Mouse (Mus musculus): Measurements from ENCODE around the gene Ppip5k2.
A peak's percentile ranks its signal among the peaks of the same experiment; 100 is the strongest.
"Not testable (repeated sequence)": the region's sequence is repeated elsewhere in the genome, so short reads cannot be mapped to it uniquely, and the experiment has no call there.

The Ppip5k2 gene

GRCm38 (mm10) chr1:97769904-97770753, at the start of gene Ppip5k2, which contains the start of gene Gin1:
Gene Ppip5k2, minus strand, starts transcription at chr1:97770411.
Gene Gin1, plus strand, starts transcription at chr1:97770172.
- DNase-seq (ENCODE audit: low read depth, low spot score): peak; percentile 91

- DNase-seq (ENCODE audit: low read depth, low spot score): peak; percentile 34
These were observed 39.2 kb upstream of the Ppip5k2 start for GRCm38 (mm10) chr1:97809255-97809912.

- DNase-seq (ENCODE audit: low read depth, low spot score): no peak
These were observed 34.3 kb upstream of the Ppip5k2 start for GRCm38 (mm10) chr1:97804520-97804919.

- no peak for DNase-seq (ENCODE audit: low read depth, low spot score)
These were observed 32.1 kb upstream of the Ppip5k2 start for GRCm38 (mm10) chr1:97802207-97802902.

GRCm38 (mm10) chr1:97795936-97796335, 25.7 kb upstream of the Ppip5k2 start:
- DNase-seq (ENCODE audit: low read depth, low spot score): no peak

GRCm38 (mm10) chr1:97794110-97794509, 23.9 kb upstream of the Ppip5k2 start:
- DNase-seq (ENCODE audit: low read depth, low spot score): no peak

GRCm38 (mm10) chr1:97788490-97788889, 18.3 kb upstream of the Ppip5k2 start:
- no peak for DNase-seq (ENCODE audit: low read depth, low spot score)

GRCm38 (mm10) chr1:97787674-97788073, 17.5 kb upstream of the Ppip5k2 start:
- no peak for DNase-seq (ENCODE audit: low read depth, low spot score)

GRCm38 (mm10) chr1:97785685-97786393, 15.6 kb upstream of the Ppip5k2 start:
- no peak for DNase-seq (ENCODE audit: low read depth, low spot score)

- no peak for DNase-seq (ENCODE audit: low read depth, low spot score)
These were observed 14.7 kb upstream of the Ppip5k2 start for GRCm38 (mm10) chr1:97784928-97785327.

GRCm38 (mm10) chr1:97781674-97782073, 11.5 kb upstream of the Ppip5k2 start:
- no peak for DNase-seq (ENCODE audit: low read depth, low spot score)

- DNase-seq (ENCODE audit: low read depth, low spot score): no peak
These were observed 3.8 kb upstream of the Ppip5k2 start for GRCm38 (mm10) chr1:97773973-97774372.

GRCm38 (mm10) chr1:97773362-97773761, 3.2 kb upstream of the Ppip5k2 start:
- DNase-seq (ENCODE audit: low read depth, low spot score): no peak

GRCm38 (mm10) chr1:97771727-97772126, 1.5 kb upstream of the Ppip5k2 start:
- no peak for DNase-seq (ENCODE audit: low read depth, low spot score)

- no peak for DNase-seq (ENCODE audit: low read depth, low spot score)
These were observed 907 bp upstream of the Ppip5k2 start for GRCm38 (mm10) chr1:97771118-97771517.

GRCm38 (mm10) chr1:97769294-97769903, 812 bp downstream of the Ppip5k2 start:
- peak; percentile 4 for DNase-seq (ENCODE audit: low read depth, low spot score)

GRCm38 (mm10) chr1:97768906-97769293, 1.3 kb downstream of the Ppip5k2 start:
- no peak for DNase-seq (ENCODE audit: low read depth, low spot score)

- no peak for DNase-seq (ENCODE audit: low read depth, low spot score)
These were observed 2.1 kb downstream of the Ppip5k2 start for GRCm38 (mm10) chr1:97768089-97768488.

GRCm38 (mm10) chr1:97765712-97766111, 4.5 kb downstream of the Ppip5k2 start:
- DNase-seq (ENCODE audit: low read depth, low spot score): not testable (repeated sequence)

GRCm38 (mm10) chr1:97761477-97761876, 8.7 kb downstream of the Ppip5k2 start:
- DNase-seq (ENCODE audit: low read depth, low spot score): no peak

GRCm38 (mm10) chr1:97760598-97760997, 9.6 kb downstream of the Ppip5k2 start:
- DNase-seq (ENCODE audit: low read depth, low spot score): no peak
